In the genomic region with DNA sequence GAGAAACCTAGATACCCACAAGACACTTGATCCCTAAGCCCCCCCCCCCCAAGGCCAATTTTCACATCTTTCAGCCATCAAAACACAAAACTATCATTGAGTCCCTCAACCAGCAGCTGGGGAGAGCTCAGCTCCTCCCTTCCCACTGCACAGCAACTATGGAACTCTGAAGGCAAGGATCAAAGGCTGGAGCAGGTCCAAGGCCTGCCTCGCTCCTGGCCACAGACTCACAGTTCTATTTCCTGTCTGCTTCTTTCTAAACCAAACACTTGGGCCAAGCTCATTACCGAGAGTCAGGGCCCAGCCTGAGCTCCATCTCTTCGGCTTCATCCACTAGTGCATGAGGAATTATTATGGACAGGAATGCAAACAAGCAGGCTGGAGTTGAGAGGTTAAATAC, we compare ENCODE assay signal across 7 mouse cellular contexts. TPM values are rescaled to one million over a fixed set of nuclear protein-coding genes. Genes with fewer than 3 reads are reported as not detected.
A peak's percentile ranks its signal among the peaks of the same experiment; 100 is the strongest.
DNase-seq lines count a peak whose midpoint lies in the region; ATAC-seq and TF ChIP-seq lines count a peak whose summit lies in the region.

No protein-coding gene starts in this region.

- no peak for TF ChIP-seq CTCF in midbrain, postnatal 0 days (IDR thresholded peaks at IDR 0.05)

- H3K36me3 ChIP-seq in embryonic facial prominence, embryonic 10.5 days (replicated peaks): peaks cover 27% of the 10 kb centered on the region
- no peaks in the 10 kb centered on the region for H3K36me3 ChIP-seq in limb, embryonic 11.5 days (ENCODE audit: control insufficient read depth, insufficient read depth, low read length)
- no peaks in the 10 kb centered on the region for H3K36me3 ChIP-seq in midbrain, postnatal 0 days (ENCODE audit: insufficient read depth, low read length)

- H3K9ac ChIP-seq in limb, embryonic 11.5 days (ENCODE audit: low read length): no peak overlapping the region
- no peak overlapping the region for H3K9ac ChIP-seq in midbrain, postnatal 0 days (replicated peaks; ENCODE audit: low read length, poor library complexity, severe bottlenecking)

- peak overlapping the region; percentile 62; the same call in 1 of the 2 replicates for H3K27ac ChIP-seq in embryonic facial prominence, embryonic 10.5 days (replicated peaks)
- H3K27ac ChIP-seq in limb, embryonic 11.5 days (replicated peaks; ENCODE audit: low read depth, low read length): peak overlapping the region; percentile 15; the same call in 1 of the 2 replicates
- H3K27ac ChIP-seq in midbrain, postnatal 0 days (ENCODE audit: low read depth, low read length): no peak overlapping the region

- H3K27me3 ChIP-seq in embryonic facial prominence, embryonic 10.5 days (replicated peaks; ENCODE audit: low read depth, poor library complexity, severe bottlenecking): no peaks in the 10 kb centered on the region
- no peaks in the 10 kb centered on the region for H3K27me3 ChIP-seq in limb, embryonic 11.5 days (ENCODE audit: control insufficient read depth, insufficient read depth, low read length)
- no peaks in the 10 kb centered on the region for H3K27me3 ChIP-seq in midbrain, postnatal 0 days (ENCODE audit: insufficient read depth, low read length)

- 0 out of 2 replicates have a peak, but pooled peaks cover 4% of the 10 kb centered on the region for H3K9me3 ChIP-seq in embryonic facial prominence, embryonic 10.5 days
- H3K9me3 ChIP-seq in limb, embryonic 11.5 days (ENCODE audit: control insufficient read depth, low read length): no peaks in the 10 kb centered on the region
- no peaks in the 10 kb centered on the region for H3K9me3 ChIP-seq in midbrain, postnatal 0 days (ENCODE audit: low read length)

- H3K4me2 ChIP-seq in limb, embryonic 11.5 days (ENCODE audit: low read depth, severe bottlenecking): no peak overlapping the region
- no peak overlapping the region for H3K4me2 ChIP-seq in midbrain, postnatal 0 days (ENCODE audit: low read depth, low read length, poor library complexity, severe bottlenecking)

- no peak overlapping the region for H3K4me3 ChIP-seq in embryonic facial prominence, embryonic 10.5 days
- no peak overlapping the region for H3K4me3 ChIP-seq in limb, embryonic 11.5 days (ENCODE audit: low read depth, low read length)
- no peak overlapping the region for H3K4me3 ChIP-seq in midbrain, postnatal 0 days (ENCODE audit: low read depth, low read length)

- 44% methylated on average over 3 of the region's 3 CpGs for WGBS in embryonic facial prominence, embryonic 10.5 days
- 37% methylated on average over 3 of the region's 3 CpGs for WGBS in limb, embryonic 11.5 days
- WGBS in midbrain, postnatal 0 days: 55% methylated on average over 3 of the region's 3 CpGs

- peaks cover 45% of the 10 kb centered on the region for H3K4me1 ChIP-seq in embryonic facial prominence, embryonic 10.5 days
- H3K4me1 ChIP-seq in limb, embryonic 11.5 days (ENCODE audit: control insufficient read depth, insufficient read depth, low read length): peaks cover 7% of the 10 kb centered on the region
- peaks cover 5% of the 10 kb centered on the region for H3K4me1 ChIP-seq in midbrain, postnatal 0 days (ENCODE audit: insufficient read depth, low read length)

- peak; percentile 88 for DNase-seq in adrenal gland, postnatal 10 days
- DNase-seq in embryonic facial prominence, embryonic 10.5 days (ENCODE audit: low spot score): no peak
- peak; percentile 73 to 87 for DNase-seq in heart, adult 18-20 months
- DNase-seq in kidney, adult 18-20 months: peak; percentile 73
- no peak for DNase-seq in limb, embryonic 11.5 days (ENCODE audit: low spot score)
- DNase-seq in midbrain, postnatal 0 days (ENCODE audit: low spot score): peak; percentile 91
- no peak for DNase-seq in thymus, postnatal 10 days (ENCODE audit: low spot score in 2 of 2)

- no peak for ATAC-seq in limb, embryonic 11.5 days (ENCODE audit: insufficient number of reproducible peaks, low FRiP score, low TSS enrichment, low read depth)
- ATAC-seq in midbrain, postnatal 0 days (ENCODE audit: low FRiP score): no peak

RNA-seq across cellular contexts. Expression of a gene that starts 58.9 kb away (rescaled TPM):
- 10 to 100 TPM; 17.0 to 23.0 TPM for total RNA-seq in adrenal gland, postnatal 10 days (2021)
- polyA plus RNA-seq in embryonic facial prominence, embryonic 10.5 days (2016; fragmentation: Nextera tagmentation; extraction: Ambion mirVana): 13.3 and 13.8 TPM in 2 replicates
- 1 to 10 TPM; 2.8 to 3.1 TPM for total RNA-seq in heart, adult 18-20 months (2021)
- polyA plus RNA-seq in limb, embryonic 11.5 days (2014; fragmentation: Nextera tagmentation; extraction: Ambion mirVana): 8.6 and 9.0 TPM in 2 replicates
- total RNA-seq in midbrain, postnatal 0 days (2014; rRNA removed): 70.2 and 87.2 TPM in 2 replicates
- polyA plus RNA-seq in midbrain, postnatal 0 days (2015; fragmentation: Nextera tagmentation; extraction: Ambion mirVana): 23.6 and 25.6 TPM in 2 replicates

Comparison
In these comparisons a context has a peak if more than half of its experiments do, and no peak if none do; other contexts are left out.
1. DNase-seq: peak in adrenal gland, postnatal 10 days (single experiment), heart, adult 18-20 months (2 of 2), kidney, adult 18-20 months (single experiment) and midbrain, postnatal 0 days (single experiment); none in embryonic facial prominence, embryonic 10.5 days (single experiment), limb, embryonic 11.5 days (single experiment) and thymus, postnatal 10 days (0 of 2).
2. RNA of a gene that starts 58.9 kb away (total RNA-seq): 70.2 to 87.2 TPM in midbrain, postnatal 0 days and 17.0 to 23.0 TPM in adrenal gland, postnatal 10 days; 2.8 to 3.1 TPM in heart, adult 18-20 months; every median in the first group is over 4 times any median in the second.